Mouse (Mus musculus) forebrain, embryonic 15.5 days (tissue): ENCODE measurements around the gene Dek. TPM values are rescaled to one million over a fixed set of nuclear protein-coding genes. Genes with fewer than 3 reads are reported as not detected.

Source experiments
- ATAC-seq: fragments of 200-750 bp; cut with Nextera tagmentation; replicated peaks from 2 replicates; pipeline ENCODE4 v1.8.0; 2017; ENCODE audit warnings: mild to moderate bottlenecking, moderate TSS enrichment, moderate library complexity
- H3K27ac ChIP-seq: fragments of 300-500 bp; sonication (generic); replicated peaks from 2 replicates; pipeline ENCODE4 v1.5.1; 2015; ENCODE audit warnings: mild to moderate bottlenecking, inconsistent platforms
- H3K27me3 ChIP-seq: fragments of 300-500 bp; sonication (generic); 2 replicates; pipeline ENCODE4 v1.6.1; 2015; ENCODE audit warnings: inconsistent platforms
- H3K36me3 ChIP-seq: fragments of 300-500 bp; sonication (generic); 2 replicates; pipeline ENCODE4 v1.6.1; 2015; ENCODE audit warnings: mild to moderate bottlenecking, inconsistent platforms
- H3K4me1 ChIP-seq: fragments of 300-500 bp; sonication (generic); 2 replicates; pipeline ENCODE4 v1.6.1; 2015; ENCODE audit warnings: inconsistent platforms
- H3K4me2 ChIP-seq: fragments of 300-500 bp; sonication (generic); replicated peaks from 2 replicates; pipeline ENCODE4 v1.6.1; 2015; ENCODE audit warnings: mild to moderate bottlenecking, inconsistent platforms
- H3K4me3 ChIP-seq: fragments of 300-500 bp; sonication (generic); 2 replicates; pipeline ENCODE4 v1.5.1; 2015; ENCODE audit warnings: mild to moderate bottlenecking, inconsistent platforms
- H3K9ac ChIP-seq: fragments of 300-500 bp; sonication (generic); replicated peaks from 2 replicates; pipeline ENCODE4 v1.6.1; 2015; ENCODE audit warnings: mild to moderate bottlenecking, inconsistent platforms
- H3K9me3 ChIP-seq: fragments of 300-500 bp; sonication (generic); 2 replicates; pipeline ENCODE4 v1.6.1; 2016; ENCODE audit warnings: inconsistent platforms
- WGBS: fragments of 180-500 bp; shearing (Covaris S2); methylation state at CpG from one replicate; pipeline ENCODE4 v1.1.7; 2015; ENCODE audit warnings: mixed read lengths; 5-methylcytosine and 5-hydroxymethylcytosine counted together
- polyA plus RNA-seq: library from polyadenylated mRNA; unstranded; fragments of >200 nt; fragmentation: Nextera tagmentation; extraction: Ambion mirVana; gene quantifications from 2 replicates; pipeline ENCODE4 v1.2.1, GENCODE M21; 2015

Gene Dek
- polyA plus RNA-seq, result 181 and 205 TPM in 2 replicates

GRCm38 (mm10) chr13:47105711-47106579, at the start of gene Dek:
Dek (minus strand) TSS chr13:47106201.
- H3K9me3 ChIP-seq, result no peaks in the 10 kb centered on the region
- ATAC-seq, result peak; percentile 94
- under 1% methylated on average over 109 of the region's 129 CpGs for WGBS
- H3K4me1 ChIP-seq, result peaks cover 29% of the 10 kb centered on the region
- peak within 1 kb of the TSS; percentile 83 for H3K4me3 ChIP-seq
- peak within 1 kb of the TSS; percentile 98 for H3K27ac ChIP-seq
- H3K9ac ChIP-seq, result peak within 1 kb of the TSS; percentile 86
- no peaks in the 10 kb centered on the region for H3K27me3 ChIP-seq
- H3K4me2 ChIP-seq, result peak within 1 kb of the TSS; percentile 52
- H3K36me3 ChIP-seq, result peaks cover 6% of the 10 kb centered on the region; the same call in 1 of the 2 replicates

DNA sequence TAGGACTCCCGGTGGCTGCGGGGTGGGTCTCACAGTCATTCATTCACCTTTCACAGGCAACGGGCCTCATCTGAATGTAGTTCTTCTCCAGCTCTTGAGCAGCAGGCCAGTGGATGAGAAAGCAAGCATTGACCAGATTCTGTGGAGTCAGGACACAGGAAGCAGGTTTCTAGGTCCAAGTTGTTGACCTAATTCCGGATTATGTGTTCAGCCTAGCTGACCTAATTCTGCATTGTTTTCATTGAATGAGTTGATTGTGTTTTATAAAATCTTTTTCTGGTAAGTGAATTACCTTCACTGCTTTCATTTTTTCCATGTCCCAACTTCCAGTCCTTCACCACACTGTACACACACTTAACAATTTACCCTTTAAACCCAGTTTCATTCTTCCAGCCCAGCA, 48.9 kb upstream of the Dek start:
- Histone ChIP-seq H3K27me3 (no peaks in the 10 kb centered on the region), H3K4me3 (no peak overlapping the region), H3K4me1 (no peaks in the 10 kb centered on the region), H3K36me3 (no peaks in the 10 kb centered on the region), H3K9ac (no peak overlapping the region), H3K27ac (no peak overlapping the region), H3K4me2 (no peak overlapping the region), H3K9me3 (no peaks in the 10 kb centered on the region)
- 49% methylated on average over 4 of the region's 4 CpGs for WGBS
- no peak for ATAC-seq

DNA sequence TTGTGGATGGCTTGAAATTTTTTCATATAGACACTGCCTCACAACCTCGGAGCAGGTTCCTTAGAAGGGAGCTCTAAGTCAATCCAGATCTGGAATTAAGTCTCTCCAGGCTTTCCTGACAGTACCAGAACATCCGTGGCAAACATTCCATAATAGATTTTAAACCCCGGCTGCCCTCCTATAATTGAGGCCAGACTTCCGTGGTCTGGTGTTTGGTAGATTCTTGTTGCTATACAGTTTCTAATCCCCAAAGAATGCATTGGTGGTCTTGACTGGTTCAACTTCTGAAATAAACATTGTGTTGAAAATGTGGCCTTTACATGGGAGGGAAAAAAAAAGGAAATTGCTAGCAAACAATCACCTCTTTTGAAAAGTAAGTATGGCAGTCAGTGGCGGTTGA, 47.2 kb upstream of the Dek start:
- Histone ChIP-seq H3K9ac (no peak overlapping the region), H3K4me2 (no peak overlapping the region), H3K4me3 (no peak overlapping the region), H3K27ac (no peak overlapping the region), H3K9me3 (no peaks in the 10 kb centered on the region), H3K4me1 (no peaks in the 10 kb centered on the region), H3K36me3 (no peaks in the 10 kb centered on the region), H3K27me3 (no peaks in the 10 kb centered on the region)
- ATAC-seq, result no peak
- 73% methylated on average over 5 of the region's 5 CpGs for WGBS

DNA sequence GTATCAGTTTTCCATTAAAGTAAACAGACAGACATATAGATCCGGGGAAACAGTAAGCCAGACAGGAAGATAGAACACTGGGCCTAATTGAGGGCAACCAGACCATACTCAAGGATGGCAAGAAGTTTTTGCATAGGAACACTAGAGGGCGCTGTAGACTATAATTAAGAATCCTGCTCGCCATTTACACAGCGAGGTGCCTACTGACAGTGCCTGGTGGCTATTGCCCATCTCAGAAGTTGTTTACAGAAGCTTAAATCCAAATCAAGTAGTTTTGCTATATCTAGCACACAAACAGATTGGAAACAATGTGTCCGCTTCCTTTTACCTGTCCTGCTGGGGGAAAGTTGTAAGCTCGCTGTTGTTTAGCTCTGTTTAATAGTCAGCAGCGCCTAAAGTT, 46.4 kb upstream of the Dek start:
- no peaks in the 10 kb centered on the region for H3K4me1 ChIP-seq
- H3K27ac ChIP-seq, result no peak overlapping the region
- WGBS, result 26% methylated on average over 7 of the region's 7 CpGs
- no peaks in the 10 kb centered on the region for H3K9me3 ChIP-seq
- no peak overlapping the region for H3K4me2 ChIP-seq
- no peak overlapping the region for H3K4me3 ChIP-seq
- no peak overlapping the region for H3K9ac ChIP-seq
- H3K36me3 ChIP-seq, result no peaks in the 10 kb centered on the region
- peak; percentile 78 for ATAC-seq
- no peaks in the 10 kb centered on the region for H3K27me3 ChIP-seq

DNA sequence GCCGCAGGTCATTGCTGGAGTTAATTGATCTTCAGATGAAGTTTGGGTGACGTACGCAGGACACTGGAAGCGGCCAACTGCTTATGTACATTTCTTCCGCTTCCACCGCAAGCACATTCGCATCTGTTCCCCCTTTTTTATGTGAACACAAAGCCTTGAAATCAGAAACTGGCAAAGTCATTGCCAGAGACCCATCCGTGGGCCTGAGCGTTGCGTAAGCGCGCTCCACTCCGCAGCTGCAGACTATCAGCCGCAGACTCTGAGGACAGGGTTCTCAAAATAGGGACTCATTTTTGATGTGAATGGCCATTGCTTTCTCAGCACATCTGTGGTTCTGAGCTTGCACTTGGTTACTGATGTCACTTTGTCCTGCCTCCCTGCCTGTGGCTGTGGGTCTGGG, 45.1 kb upstream of the Dek start:
- ATAC-seq, result no peak
- no peaks in the 10 kb centered on the region for H3K36me3 ChIP-seq
- H3K4me3 ChIP-seq, result no peak overlapping the region

DNA sequence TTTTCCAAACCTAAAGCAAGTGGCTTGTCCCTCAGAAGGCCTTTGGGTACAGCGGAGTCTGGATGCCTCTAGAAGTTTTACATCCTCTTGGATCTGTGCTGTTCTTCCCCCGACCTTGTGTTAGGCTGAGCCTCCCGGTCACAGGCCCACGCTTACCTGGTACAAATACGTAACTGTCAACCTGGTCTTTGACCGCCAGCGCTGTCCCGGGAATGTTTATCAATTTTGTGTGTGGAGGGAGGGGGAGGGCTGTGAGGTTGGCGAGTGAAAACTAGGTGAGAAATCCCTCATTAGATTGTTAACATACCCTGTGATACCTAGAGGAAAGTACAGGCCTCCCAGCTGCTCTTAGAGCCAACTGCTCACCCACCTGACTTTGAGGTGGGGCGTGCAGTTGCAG, 44.0 kb upstream of the Dek start:
- Histone ChIP-seq H3K27me3 (no peaks in the 10 kb centered on the region), H3K4me1 (no peaks in the 10 kb centered on the region), H3K4me3 (no peak overlapping the region), H3K27ac (no peak overlapping the region), H3K9ac (no peak overlapping the region), H3K4me2 (no peak overlapping the region), H3K9me3 (no peaks in the 10 kb centered on the region), H3K36me3 (no peaks in the 10 kb centered on the region)
- ATAC-seq, result no peak
- 95% methylated on average over 10 of the region's 10 CpGs for WGBS

More for the DNA sequence above, 45.1 kb upstream of the Dek start:
- H3K4me2 ChIP-seq, result no peak overlapping the region
- no peaks in the 10 kb centered on the region for H3K9me3 ChIP-seq
- H3K9ac ChIP-seq, result no peak overlapping the region
- no peak overlapping the region for H3K27ac ChIP-seq
- H3K27me3 ChIP-seq, result no peaks in the 10 kb centered on the region
- H3K4me1 ChIP-seq, result no peaks in the 10 kb centered on the region
- 91% methylated on average over 14 of the region's 14 CpGs for WGBS

DNA sequence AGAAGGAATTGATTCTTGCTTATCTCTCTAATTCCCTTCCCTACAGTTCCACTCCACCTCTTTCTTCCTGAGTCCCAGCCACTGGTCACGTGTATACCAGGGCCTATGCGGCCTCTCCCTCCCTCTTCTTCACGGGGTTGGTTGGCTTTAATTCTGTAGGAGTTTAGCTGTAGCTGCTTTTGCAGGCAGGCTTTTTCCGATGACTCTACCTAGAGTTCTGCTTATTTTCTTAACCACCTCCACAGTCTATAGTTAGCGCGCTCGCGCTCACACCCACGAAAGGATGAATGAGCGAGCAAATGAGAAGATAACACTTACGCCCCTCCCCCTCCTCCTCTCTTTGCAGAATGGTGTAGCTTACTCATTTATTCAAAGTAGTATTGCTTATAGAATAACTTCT, 42.6 kb upstream of the Dek start:
- Histone ChIP-seq H3K4me2 (no peak overlapping the region), H3K27me3 (no peaks in the 10 kb centered on the region), H3K4me1 (no peaks in the 10 kb centered on the region), H3K27ac (no peak overlapping the region), H3K9me3 (no peaks in the 10 kb centered on the region), H3K4me3 (no peak overlapping the region), H3K9ac (no peak overlapping the region), H3K36me3 (no peaks in the 10 kb centered on the region)
- ATAC-seq, result no peak
- WGBS, result 63% methylated on average over 11 of the region's 11 CpGs

DNA sequence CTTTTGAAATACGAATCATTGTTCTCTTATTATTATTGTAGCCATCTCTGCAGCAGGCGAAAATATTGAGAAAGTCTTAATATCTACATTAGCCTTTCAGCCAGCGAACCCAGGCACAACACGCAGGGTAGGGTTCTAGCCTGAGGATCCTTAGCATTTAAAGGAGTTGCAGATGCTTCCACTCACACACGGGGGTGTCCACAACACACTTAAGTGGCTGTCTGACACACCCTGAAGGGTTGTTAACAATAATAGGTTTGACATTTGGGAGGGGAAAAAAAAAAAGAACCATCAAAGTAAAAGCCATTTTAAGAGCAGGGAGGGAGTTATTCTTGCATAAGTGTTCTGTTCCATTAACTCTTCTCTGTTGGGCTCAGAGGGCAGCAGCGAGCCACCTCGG, 40.4 kb upstream of the Dek start:
- no peak for ATAC-seq
- 78% methylated on average over 7 of the region's 7 CpGs for WGBS
- Histone ChIP-seq H3K4me1 (no peaks in the 10 kb centered on the region), H3K9me3 (no peaks in the 10 kb centered on the region), H3K4me3 (no peak overlapping the region), H3K36me3 (no peaks in the 10 kb centered on the region), H3K9ac (no peak overlapping the region), H3K27me3 (no peaks in the 10 kb centered on the region), H3K4me2 (no peak overlapping the region), H3K27ac (no peak overlapping the region)

- H3K27ac ChIP-seq, result no peak overlapping the region
- 83% methylated on average over 9 of the region's 9 CpGs for WGBS
- no peak for ATAC-seq
- no peak overlapping the region for H3K4me3 ChIP-seq
- H3K36me3 ChIP-seq, result no peaks in the 10 kb centered on the region
- no peaks in the 10 kb centered on the region for H3K4me1 ChIP-seq
- no peaks in the 10 kb centered on the region for H3K9me3 ChIP-seq
- H3K9ac ChIP-seq, result no peak overlapping the region
- H3K4me2 ChIP-seq, result no peak overlapping the region
- H3K27me3 ChIP-seq, result no peaks in the 10 kb centered on the region
Observed at GRCm38 (mm10) chr13:47145939-47146338, 39.9 kb upstream of the Dek start.

GRCm38 (mm10) chr13:47142764-47143163, 36.8 kb upstream of the Dek start:
- WGBS, result 84% methylated on average over 6 of the region's 6 CpGs

DNA sequence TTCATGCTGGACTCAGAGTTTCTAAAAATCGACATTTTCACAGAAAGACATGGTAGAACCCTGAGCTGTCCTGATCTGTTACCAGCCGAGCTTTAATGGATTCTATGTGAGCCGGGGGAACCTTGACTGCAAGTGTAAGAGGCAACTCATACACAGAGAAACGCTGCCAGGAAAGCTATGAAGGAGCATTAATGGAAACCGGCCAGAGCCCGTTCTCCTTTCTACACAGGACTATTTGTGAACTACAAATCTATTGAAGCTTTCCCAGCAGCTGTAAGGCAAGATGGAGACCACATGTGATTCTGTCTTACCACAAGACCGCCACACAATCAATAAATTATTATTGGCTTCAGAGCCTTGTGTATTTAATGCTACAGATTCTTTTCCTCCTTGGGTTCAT, 29.7 kb upstream of the Dek start:
- no peak overlapping the region for H3K27ac ChIP-seq
- no peak overlapping the region for H3K4me2 ChIP-seq
- H3K9me3 ChIP-seq, result peaks cover 7% of the 10 kb centered on the region; the same call in 1 of the 2 replicates
- no peaks in the 10 kb centered on the region for H3K27me3 ChIP-seq
- no peak overlapping the region for H3K9ac ChIP-seq
- no peak overlapping the region for H3K4me3 ChIP-seq
- no peak for ATAC-seq
- WGBS, result 95% methylated on average over 7 of the region's 7 CpGs
- H3K36me3 ChIP-seq, result no peaks in the 10 kb centered on the region
- H3K4me1 ChIP-seq, result no peaks in the 10 kb centered on the region

More at GRCm38 (mm10) chr13:47142764-47143163, 36.8 kb upstream of the Dek start:
- Histone ChIP-seq H3K4me3 (no peak overlapping the region), H3K27me3 (no peaks in the 10 kb centered on the region), H3K36me3 (no peaks in the 10 kb centered on the region), H3K4me1 (no peaks in the 10 kb centered on the region), H3K9ac (no peak overlapping the region), H3K4me2 (no peak overlapping the region), H3K9me3 (peaks cover 7% of the 10 kb centered on the region; the same call in 1 of the 2 replicates), H3K27ac (no peak overlapping the region)
- ATAC-seq, result no peak

GRCm38 (mm10) chr13:47134836-47135235, 28.8 kb upstream of the Dek start:
- WGBS, result 95% methylated on average over 7 of the region's 7 CpGs
- peaks cover 7% of the 10 kb centered on the region; the same call in 1 of the 2 replicates for H3K9me3 ChIP-seq
- ATAC-seq, result no peak

DNA sequence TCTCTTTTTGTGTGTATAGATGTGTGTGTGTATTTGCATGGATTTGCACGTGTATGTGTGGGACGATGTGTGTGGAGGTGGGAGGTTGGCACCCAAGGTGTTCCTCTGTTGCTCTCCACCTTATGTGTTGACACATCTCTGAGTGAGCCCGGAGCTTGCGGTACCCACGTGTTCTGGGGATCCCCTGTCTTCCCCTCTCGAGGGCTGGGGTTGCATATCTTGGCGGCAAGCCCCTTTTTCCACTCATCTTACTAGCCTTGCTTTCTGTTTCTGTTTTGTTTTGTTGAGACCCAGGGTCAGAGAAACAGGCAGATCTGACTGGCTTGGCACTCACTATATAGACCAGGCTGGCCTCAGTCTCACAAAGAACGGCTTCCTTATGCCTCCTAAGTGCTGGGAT, 27.1 kb upstream of the Dek start:
- Histone ChIP-seq H3K36me3 (no peaks in the 10 kb centered on the region), H3K4me1 (no peaks in the 10 kb centered on the region), H3K27me3 (no peaks in the 10 kb centered on the region), H3K4me2 (no peak overlapping the region), H3K9ac (no peak overlapping the region), H3K4me3 (no peak overlapping the region), H3K9me3 (no peaks in the 10 kb centered on the region), H3K27ac (no peak overlapping the region)
- ATAC-seq, result no peak
- 82% methylated on average over 8 of the region's 8 CpGs for WGBS

More at GRCm38 (mm10) chr13:47134836-47135235, 28.8 kb upstream of the Dek start:
- no peaks in the 10 kb centered on the region for H3K4me1 ChIP-seq
- no peak overlapping the region for H3K9ac ChIP-seq
- H3K4me2 ChIP-seq, result no peak overlapping the region
- no peak overlapping the region for H3K27ac ChIP-seq
- no peaks in the 10 kb centered on the region for H3K36me3 ChIP-seq
- H3K4me3 ChIP-seq, result no peak overlapping the region
- H3K27me3 ChIP-seq, result no peaks in the 10 kb centered on the region
